Mouse (Mus musculus) left cerebral cortex, postnatal 36 days (tissue): ENCODE measurements at regions not wholly inside any gene's neighbourhood (a gene's known extent, or its start where the extent isn't known, plus 50 kb on each side); places are given as distances from the start of the nearest gene placed in this dataset.

ENCODE experiments used
- DNase-seq, 2 experiments: peaks; one replicate each; pipeline ENCODE4 v3.0.0; 2021 to 2022; ENCODE audit warnings: low spot score in 2 of 2, mixed read lengths in 1 of 2
- intact Hi-C: fragments of 180-260 bp; cut with DNase I; formaldehyde crosslinking; loops from one replicate; pipeline ENCODE4 v1.15.1; 2025

DNA sequence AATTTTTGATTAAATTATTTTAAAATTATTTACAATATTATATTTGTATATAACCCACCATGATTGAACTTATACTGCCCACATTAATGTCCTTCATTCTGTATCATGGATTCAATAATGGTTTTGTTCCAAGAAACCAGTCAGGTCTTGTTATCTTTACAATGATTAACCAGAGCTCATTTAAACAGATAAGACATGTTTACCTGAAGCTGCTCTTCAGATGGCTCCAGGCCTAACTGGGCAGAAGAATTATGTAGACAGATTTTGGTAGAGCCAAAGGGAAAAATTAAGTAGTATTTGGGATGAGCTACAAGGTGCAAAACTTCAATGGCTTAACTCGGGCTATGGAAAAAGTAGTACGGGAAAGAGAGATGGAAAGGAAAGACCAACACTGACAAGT lies 97.7 kb upstream of the Kcnj16 start:
- no peak for DNase-seq
- intact Hi-C loops = no loop called here

DNA sequence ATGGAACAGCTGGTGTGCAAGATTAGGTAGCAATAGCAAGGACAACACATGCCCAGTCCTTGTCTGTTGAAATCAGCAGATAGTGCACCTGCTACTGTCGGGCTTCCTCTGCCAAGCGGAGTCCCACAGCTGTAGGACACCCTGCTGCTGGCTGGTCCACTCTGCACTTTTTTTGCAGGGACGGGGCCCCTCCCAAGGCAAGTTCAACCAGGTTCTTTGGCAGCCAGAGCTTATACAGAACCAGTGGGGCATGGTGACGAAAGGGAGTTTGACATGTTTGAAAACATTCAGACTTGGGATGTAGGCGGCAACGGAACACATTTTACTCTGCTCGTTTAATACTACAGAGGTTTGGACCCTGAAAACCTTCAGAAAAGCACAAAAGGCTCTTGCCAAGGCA lies 93.2 kb upstream of the Kcnj16 start:
- DNase-seq = no peak
- intact Hi-C loops = no loop called here

DNA sequence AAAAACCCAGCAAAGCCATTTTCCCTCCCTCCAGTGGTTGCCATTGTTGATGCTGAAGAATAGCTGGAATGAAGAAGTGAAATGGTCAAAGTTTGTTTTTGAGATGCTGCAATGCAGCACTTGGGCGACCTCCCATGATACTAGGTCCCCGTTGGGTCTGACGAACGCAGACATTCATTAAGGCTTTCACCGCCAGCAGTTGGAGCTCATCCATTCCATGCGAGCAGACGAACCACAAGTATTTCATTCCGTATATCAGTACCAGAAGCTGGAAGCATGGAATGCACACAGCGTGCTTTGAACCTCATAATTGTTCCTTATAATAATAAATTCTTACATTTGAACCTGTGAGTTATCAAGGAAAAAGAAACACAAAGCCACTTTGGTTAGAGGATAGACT lies 86.9 kb upstream of the Kcnj16 start:
- DNase-seq = no peak
- intact Hi-C loops = no loop called here

DNA sequence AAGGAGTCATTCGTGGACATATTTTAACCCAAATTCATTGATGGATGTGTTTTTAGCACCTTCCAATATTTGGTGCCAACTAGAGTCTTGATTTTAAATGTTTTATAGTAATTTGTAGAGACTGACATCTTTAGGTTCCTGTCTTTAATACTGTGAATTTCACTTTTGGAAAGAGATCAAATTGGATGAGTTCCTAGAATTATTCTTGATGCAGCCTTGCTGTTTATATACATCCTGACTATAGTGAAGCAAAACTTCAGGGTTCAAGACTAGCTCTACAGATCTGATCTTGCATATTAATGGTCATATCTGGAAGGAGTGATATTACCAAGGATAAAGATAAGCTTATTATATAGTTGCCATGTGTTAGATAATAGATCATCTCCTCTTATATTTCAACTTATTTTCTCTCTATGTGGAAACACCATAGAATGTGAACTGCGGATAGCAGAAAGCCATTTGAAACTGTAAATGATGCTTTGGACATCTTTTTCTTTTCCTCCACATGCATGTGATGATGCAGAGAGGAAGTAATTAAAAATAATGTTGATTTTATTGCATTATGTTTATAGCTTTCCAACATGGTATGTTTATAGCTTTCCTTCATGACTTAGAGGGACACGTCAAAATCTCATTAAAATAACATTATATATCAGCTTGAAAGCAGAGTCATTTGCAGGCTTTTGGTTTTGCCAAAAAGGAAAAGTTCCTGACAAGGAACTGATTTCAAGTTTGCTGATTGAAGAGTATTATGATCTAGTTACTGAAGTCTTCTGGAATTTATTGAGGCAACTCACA lies 78.3 kb upstream of the Kcnj16 start:
- intact Hi-C loops = no loop called here

DNA sequence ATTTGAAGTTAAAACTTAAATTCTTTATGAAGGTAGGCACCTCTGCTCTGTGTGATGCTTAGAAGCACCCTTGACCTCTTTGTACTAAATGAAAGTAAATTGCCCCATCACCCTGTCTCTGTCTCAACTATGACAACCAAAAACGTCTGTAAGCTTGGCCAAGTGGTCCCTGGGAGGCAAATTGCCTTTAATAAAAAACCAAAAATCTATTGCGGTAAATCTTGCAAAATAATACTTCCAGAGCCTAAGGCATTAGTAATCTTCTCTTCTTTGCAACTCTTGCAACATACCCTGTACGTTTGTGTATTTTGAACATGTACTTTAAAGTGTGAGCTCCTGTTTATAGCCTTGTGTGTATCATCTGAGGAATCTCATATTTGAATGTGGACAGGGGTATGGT lies 77.4 kb upstream of the Kcnj16 start:
- intact Hi-C loops = no loop called here
- no peak for DNase-seq

More for the DNA sequence above, 78.3 kb upstream of the Kcnj16 start:
- no peak for DNase-seq

DNA sequence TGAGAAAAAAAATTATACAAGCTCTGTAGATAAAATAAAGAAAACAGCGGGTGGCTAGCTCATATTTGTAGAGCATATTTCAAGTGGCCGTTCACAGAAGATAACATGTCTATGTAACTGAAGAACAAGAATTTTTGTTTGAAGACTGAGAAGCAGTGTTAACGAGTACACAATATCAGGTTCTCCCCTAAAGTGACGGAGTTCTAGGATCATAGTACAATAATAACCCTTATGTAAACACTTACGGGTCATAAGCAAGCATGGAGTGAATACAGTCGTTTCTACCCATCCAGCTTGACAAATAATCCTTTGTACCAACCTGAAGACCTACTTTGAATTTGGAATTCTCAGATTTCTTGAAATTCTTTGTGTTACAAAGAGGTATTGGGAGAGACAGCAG lies 64.9 kb upstream of the Kcnj16 start:
- intact Hi-C loops = no loop called here
- no peak for DNase-seq
